Mouse (Mus musculus) thymus, postnatal 14 days (tissue): ENCODE measurements around the gene Olfr412.

ENCODE experiments used
- DNase-seq: peaks from one replicate; pipeline ENCODE4 v3.0.0; 2021

The Olfr412 gene

DNA sequence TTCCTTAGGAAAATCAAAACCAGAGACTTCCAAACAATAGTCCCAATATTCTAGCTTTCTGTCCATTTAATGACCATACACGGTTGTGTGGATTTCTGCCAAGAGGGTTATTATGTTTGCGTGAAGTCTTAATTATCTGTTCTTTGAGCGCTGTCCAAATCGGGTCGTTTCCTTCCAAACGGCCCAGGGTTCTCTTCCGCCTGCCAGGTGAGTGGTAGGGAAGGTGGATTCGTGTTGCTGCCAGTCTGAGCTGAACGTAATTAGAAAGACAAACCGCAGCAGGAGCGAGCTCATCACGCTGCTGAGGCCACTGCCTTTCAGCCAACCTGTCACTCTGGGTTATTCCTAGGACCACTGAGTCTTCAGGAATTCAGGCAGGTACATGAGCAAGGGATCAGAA, 53.9 kb downstream of the Olfr412 start:
- no peak for DNase-seq
